Mouse (Mus musculus) erythroblast, adult 5-6 weeks (primary cell): ENCODE data around the gene Smox. TPM values are rescaled to one million over a fixed set of nuclear protein-coding genes. Genes with fewer than 3 reads are reported as not detected.

ENCODE experiments used
- ATAC-seq: replicated peaks from 2 replicates; pipeline ENCODE4 v1.8.0; 2016; ENCODE audit warnings: moderate number of reproducible peaks, mild to moderate bottlenecking, moderate TSS enrichment, inconsistent platforms; ENCODE audit not compliant: poor library complexity, low FRiP score, severe bottlenecking
- total RNA-seq, 2 experiments: library from RNA; stranded (forward) in 1 of 2; stranded (reverse) in 1 of 2; fragments of 150-400 nt in 1 of 2; fragments of 200-764, 138-1000 nt in 1 of 2; gene quantifications; 2 replicates each; pipeline versions ENCODE4 v1.2.3 to v1.2.4; 2015 to 2017; ENCODE audit warnings: low replicate concordance in 2 of 2

Gene Smox
- total RNA-seq, 2 experiments from 2014 or later, result 267 to 332 TPM

DNA sequence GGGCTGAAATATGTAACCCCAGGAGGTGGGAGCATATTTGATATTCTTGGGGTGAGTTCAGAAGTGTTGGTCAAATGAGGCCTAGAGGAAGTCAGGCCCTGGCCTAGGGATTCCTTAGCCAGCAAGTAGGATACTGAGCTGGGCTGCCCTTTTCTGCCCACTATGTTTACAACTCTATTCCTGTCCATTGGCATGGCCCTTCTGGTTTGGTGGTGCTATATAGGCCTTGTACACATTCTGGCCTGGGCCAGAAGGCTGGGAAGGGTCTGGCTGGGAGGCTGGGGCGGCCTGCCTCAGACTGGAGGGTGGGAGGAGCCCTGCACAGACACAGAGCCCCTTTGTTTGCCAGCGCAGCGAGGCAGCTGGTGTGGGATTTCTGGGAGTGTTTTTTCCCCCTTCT, 15.1 kb downstream of the Smox start:
- ATAC-seq, result no peak

- no peak for ATAC-seq
These were observed 17.2 kb downstream of the Smox start for GRCm38 (mm10) chr2:131508501-131508900.

- ATAC-seq, result peak; percentile 55
These were observed 18.5 kb downstream of the Smox start for GRCm38 (mm10) chr2:131509671-131510313.

DNA sequence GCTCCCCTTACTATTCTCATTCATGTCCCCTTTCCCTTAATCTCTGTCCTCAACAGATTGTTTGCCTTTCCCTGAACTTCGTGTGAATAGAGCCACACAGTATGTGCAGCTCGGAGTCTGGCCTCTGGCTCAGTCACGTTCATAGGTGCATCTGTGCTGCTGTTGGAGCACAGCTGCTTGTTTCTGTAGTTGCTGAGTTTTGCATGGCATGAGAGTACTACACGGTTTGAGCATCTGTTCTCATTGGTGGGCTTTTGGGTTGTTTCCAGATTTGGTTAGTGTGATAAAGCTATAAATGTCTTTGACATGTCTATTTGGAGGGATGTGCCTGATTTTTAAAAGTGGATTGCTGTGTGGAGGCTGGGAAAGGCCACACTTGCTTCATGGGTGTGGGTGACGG, 19.2 kb downstream of the Smox start:
- no peak for ATAC-seq

GRCm38 (mm10) chr2:131513477-131513876, 22.2 kb downstream of the Smox start:
- ATAC-seq, result no peak

- ATAC-seq, result no peak
These were observed 22.8 kb downstream of the Smox start for GRCm38 (mm10) chr2:131514055-131514621.

GRCm38 (mm10) chr2:131517550-131517949, 26.3 kb downstream of the Smox start:
- ATAC-seq, result no peak

DNA sequence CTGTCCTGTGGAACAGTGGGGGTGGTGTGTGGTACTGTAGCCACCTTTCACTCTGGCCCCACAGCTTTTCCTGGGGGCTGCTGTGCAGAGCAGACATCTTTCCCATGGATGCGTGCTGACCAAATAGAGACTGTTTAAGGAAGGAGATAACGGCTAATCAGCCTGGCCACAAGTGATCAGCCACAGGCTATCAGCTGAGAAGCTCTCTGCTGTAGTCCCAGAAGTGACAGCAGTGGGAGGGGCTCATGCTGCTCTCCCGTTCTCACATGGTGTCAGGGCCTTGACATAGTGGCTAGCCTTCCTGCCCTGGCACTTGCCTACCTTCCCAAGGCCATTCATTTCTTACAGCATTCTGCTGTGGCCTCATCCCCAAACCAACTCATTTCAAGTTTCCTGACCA, 27.5 kb downstream of the Smox start:
- ATAC-seq, result peak; percentile 77

DNA sequence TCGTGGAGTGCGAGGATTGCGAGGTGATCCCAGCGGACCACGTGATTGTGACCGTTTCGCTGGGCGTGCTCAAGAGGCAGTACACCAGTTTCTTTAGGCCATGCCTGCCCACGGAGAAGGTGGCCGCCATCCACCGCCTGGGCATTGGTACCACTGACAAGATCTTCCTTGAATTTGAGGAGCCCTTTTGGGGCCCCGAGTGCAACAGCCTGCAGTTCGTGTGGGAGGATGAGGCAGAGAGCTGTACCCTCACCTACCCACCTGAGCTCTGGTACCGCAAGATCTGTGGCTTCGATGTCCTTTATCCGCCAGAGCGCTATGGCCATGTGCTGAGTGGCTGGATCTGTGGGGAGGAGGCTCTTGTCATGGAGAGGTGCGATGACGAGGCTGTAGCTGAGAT, 29.4 kb downstream of the Smox start:
- no peak for ATAC-seq

DNA sequence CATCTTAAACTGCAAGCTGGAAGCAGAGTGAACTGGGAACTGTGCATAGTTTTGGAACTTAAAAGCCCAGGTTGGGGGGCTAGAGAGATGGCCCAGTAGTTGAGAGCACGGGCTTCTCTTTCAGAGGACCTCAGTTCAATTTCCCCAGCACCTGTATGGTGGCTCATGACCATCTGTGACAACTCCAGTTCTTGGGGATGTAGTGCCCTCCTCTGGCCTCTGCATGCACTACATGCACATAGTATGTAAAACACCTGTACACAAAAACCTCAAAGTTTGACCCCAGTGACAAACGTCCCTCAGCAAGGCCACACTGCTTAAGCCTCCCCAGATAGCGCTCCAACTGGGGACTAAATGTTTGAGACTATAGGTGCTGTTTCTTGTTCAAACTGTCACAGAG, 35.8 kb downstream of the Smox start:
- ATAC-seq, result peak; percentile 51

DNA sequence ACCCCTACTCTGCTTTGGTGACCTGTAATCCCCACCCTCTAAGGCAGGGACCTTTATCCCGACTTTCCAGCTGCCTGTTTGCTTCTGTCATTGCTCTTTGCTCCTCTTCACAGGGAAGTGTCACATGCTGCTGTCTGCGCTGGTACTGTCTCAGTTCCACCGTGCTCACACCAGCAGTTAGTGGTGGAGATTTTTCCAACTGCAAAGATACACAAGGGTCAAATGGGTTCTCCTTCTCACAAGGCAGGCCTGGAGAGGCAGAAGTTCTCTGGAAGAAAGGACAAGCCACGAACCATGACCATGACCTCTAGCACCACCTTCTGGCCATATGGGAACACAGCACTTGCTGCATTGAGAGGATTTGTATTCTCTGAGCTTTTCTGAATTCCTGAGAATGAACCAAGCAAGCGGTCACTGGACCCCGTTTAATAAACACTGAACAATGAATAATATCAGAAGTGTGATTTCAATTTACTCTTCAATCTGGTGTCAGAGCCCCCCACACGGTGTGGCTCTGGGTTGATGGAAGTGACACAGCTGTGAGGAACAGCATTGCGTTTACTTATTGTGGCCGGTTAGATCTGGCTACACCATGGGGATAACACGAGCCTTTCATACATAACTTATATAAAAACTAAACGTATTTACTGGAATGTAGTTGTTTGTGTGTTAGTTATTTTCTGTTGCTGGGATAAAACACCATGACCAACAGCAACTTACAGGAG, 38.8 kb downstream of the Smox start:
- ATAC-seq, result peak; percentile 75

GRCm38 (mm10) chr2:131530623-131531008, 39.3 kb downstream of the Smox start:
- peak; percentile 68 for ATAC-seq

GRCm38 (mm10) chr2:131531271-131531670, 40.0 kb downstream of the Smox start:
- no peak for ATAC-seq

DNA sequence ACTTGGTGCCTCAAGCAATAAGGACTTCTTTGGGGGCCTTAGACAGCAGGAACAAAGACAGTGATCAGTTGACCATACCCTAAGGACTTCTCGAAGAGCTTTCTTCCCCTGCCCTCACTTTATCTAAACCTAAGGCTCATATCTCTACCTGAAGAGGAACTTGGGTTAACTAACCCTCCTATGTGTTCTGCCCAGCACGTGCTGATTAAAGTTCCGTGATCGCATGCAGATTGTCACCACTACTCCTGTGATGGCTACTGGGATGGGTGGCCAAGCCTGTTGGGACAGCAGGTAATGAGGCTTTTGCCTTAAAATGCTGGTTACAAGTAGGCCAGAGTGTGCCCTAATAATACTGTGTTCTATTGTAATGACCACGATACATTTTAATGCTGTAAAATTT, 43.9 kb downstream of the Smox start:
- ATAC-seq, result no peak

DNA sequence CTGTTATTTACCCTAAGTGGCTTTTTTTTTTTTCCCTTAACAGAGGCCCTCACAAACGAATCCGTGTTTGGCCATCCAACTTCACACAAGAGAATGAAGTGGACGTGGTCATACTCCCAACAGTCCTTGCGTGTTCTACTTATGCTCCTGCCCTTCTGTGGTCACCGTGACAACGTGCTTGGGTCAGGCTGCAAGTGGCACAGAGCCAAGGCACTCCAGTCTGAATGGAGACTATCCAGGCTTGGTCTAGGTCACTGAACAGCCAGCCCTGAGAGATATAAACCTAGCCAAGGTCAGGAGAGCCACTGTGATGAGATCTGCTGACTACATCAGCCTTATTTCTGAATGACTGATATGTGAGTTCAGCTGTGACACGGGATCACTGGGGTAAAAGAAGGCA, 47.0 kb downstream of the Smox start:
- no peak for ATAC-seq

DNA sequence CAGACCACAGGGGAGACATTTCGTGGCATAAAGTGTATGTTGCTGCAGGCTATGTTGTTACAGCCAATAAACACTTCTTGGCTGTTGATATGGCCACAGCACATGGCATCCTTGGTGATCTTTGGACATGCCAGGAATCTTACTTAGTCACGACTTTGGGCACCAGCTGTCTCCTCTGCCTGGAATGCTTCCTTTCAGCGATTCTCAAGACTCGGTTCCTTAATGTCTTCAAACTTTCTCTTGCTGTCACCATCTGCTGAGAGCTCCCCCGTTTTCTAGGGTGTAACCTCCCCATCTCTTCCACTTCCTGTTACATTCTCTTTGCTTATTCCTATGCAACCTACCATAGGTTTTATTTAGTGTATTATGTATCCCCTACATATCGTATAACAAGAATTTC, 48.5 kb downstream of the Smox start:
- ATAC-seq, result no peak

DNA sequence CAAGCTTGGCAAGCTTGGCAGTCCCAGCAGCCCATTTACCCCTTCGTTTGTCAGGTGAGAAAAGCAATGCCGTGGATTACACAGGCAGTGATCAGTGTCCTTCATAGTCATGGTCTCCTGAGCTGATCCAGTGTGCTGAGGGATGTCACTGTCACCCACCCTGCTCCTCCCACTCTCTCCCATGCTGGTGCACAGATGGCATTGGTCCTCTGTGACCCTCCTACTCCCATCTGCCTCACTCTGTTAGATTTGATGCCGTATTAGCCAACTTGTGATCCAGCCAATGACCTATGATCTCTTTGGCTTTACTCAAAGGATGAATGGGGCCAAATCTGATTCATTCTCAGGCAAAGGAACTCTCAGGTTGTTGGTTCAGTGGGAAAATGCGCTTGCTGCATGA, 50.4 kb downstream of the Smox start:
- no peak for ATAC-seq

- no peak for ATAC-seq
These were observed 51.2 kb downstream of the Smox start for GRCm38 (mm10) chr2:131542531-131542930.

DNA sequence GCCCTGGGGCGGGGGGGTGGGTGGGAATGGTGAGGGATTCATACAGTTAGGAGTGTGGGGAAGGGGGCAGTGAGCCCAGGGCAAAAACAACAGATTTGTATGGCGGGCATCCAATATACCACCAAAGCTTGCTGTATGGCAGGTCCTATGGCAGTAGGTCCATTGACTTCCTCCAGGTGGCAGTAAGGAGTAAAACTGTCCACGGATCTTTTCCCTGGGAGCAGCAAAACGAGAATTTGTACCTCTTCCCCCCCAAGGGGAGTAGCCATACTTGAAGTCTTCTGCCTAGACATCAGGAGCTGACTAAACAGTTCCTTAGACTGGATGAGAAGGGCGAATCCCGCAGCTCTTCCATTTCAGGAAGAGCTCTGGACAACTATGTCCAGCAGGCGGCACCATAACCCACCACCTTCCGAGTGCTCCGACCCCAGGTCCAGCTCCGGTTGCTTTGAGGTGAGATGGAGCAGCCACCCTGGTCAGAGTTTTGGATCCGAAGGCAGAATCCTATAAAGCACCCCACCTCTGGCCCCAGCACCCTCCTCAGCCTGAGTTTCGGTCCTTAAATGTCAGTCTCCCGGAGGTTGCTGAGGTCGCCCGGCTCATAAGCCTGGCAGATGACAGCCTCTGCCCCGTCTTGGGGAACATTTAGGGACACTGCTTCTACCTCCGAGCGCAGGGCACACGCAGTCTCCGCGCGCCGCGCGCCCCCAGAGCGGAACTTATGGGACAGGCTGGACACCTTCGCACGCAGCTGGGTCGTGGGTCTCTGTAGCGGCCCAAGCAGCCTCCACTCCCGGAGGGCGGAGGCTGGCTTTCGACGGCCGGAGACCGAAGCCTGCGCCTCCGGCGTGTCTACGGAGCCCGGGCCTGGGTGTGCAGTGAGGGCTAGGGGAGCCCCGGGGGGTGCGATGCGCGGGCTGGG, 54.4 kb downstream of the Smox start:
- ATAC-seq, result peak; percentile 75

GRCm38 (mm10) chr2:131546308-131546700, 55.0 kb downstream of the Smox start:
- no peak for ATAC-seq
